Comparison of ENCODE assay signal across 10 mouse cellular contexts in the genomic region with DNA sequence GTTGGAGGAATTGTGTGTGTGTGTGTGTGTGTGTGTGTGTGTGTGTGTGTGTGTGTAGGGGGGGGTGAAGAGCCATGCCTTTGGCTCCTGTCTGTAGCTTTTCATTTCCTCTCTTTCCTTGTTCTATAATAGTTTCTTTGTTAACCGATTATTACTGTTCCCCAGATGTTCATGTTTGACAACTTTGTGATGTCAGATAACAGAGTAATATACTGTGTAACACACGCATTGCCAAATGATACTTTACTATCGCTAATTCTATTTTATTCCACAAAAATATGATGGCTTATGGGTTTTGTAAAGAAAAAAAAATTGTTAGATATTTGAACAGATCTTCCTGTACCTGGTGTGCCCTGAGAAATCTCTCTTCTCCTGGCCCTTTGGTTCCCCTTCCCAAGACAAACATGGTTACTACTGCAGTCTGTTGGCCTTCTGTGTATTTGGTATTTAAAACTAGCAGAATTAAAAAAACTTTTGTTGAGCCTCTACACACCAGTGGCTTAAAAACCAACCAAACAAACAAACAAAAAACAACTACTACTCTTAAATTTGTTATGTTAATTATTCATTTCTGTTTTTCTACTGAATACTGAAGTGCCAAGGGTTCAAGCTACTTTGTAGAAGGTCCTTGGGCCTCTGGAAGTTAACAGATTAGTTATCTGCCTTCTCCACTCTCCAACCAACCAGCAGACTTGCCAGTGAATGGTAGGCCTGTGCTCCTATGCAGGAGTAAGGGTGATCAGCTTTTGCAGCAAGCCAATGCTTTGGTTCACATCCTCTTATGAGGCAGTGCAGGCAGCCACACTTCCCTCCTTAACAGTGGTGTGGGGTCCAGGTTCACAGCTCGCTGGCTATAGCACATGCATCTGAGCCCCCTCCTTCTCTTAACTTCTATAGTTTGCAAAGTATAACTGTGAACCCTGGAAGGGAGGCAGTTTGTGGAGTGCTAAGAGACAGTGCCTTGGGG. TPM values are rescaled to one million over a fixed set of nuclear protein-coding genes. Genes with fewer than 3 reads are reported as not detected.
A peak's percentile ranks its signal among the peaks of the same experiment; 100 is the strongest.
DNase-seq lines count a peak whose midpoint lies in the region; ATAC-seq and TF ChIP-seq lines count a peak whose summit lies in the region.
"Had no signal": no experiment of that assay in that cellular context is flagged by ENCODE, and none has a peak within 500 bp of the region (broad histone marks: within the 10 kb centered on the region; RNA-seq: fewer than 3 reads in every experiment).

No protein-coding gene starts in this region.

- TF ChIP-seq CTCF in spleen, adult 2 months (IDR thresholded peaks at IDR 0.05; ENCODE audit: extremely low read depth, insufficient read depth, insufficient read length, insufficient replicate concordance): no peak

- H3K4me1 ChIP-seq in hindbrain, embryonic 13.5 days (replicated peaks): peaks cover 21% of the 10 kb centered on the region
- H3K4me1 ChIP-seq in hindbrain, embryonic 16.5 days (ENCODE audit: control insufficient read depth, insufficient read depth, low read depth, low read length): peaks cover 17% of the 10 kb centered on the region
- H3K4me1 ChIP-seq in limb, embryonic 13.5 days: peaks cover 16% of the 10 kb centered on the region
- no peaks in the 10 kb centered on the region; the same call in 1 of the 2 replicates for H3K4me1 ChIP-seq in spleen, adult 2 months (ENCODE audit: control insufficient read depth, insufficient read depth, insufficient read length)

- H3K27ac ChIP-seq in hindbrain, embryonic 13.5 days: no peak overlapping the region
- H3K27ac ChIP-seq in hindbrain, embryonic 16.5 days (ENCODE audit: low read depth, low read length): no peak overlapping the region
- no peak overlapping the region for H3K27ac ChIP-seq in limb, embryonic 13.5 days
- H3K27ac ChIP-seq in spleen, adult 2 months (ENCODE audit: insufficient read depth, low read length): peak overlapping the region; percentile 86

- H3K4me3 ChIP-seq in hindbrain, embryonic 13.5 days: no peak overlapping the region; the same call in 1 of the 2 replicates
- no peak overlapping the region; the same call in 1 of the 2 replicates for H3K4me3 ChIP-seq in hindbrain, embryonic 16.5 days (ENCODE audit: low read length)
- H3K4me3 ChIP-seq in limb, embryonic 13.5 days: peak overlapping the region; percentile 64; the same call in 1 of the 2 replicates
- peak overlapping the region; percentile 66 for H3K4me3 ChIP-seq in spleen, adult 2 months (ENCODE audit: extremely low read depth, insufficient read depth, insufficient read length)

- ATAC-seq in hindbrain, embryonic 13.5 days (ENCODE audit: low FRiP score): no peak
- no peak for ATAC-seq in hindbrain, embryonic 16.5 days
- ATAC-seq in common myeloid progenitor, adult 5-6 weeks (replicated peaks; ENCODE audit: low read depth, poor library complexity, severe bottlenecking): peak; percentile 33
- ATAC-seq in limb, embryonic 13.5 days (ENCODE audit: low FRiP score, low read depth): no peak
- ATAC-seq: Patski had no signal

- 72% methylated on average over 4 of the region's 4 CpGs for WGBS in hindbrain, embryonic 13.5 days
- 59% methylated on average over 4 of the region's 4 CpGs for WGBS in hindbrain, embryonic 16.5 days
- 49% methylated on average over 4 of the region's 4 CpGs for WGBS in limb, embryonic 13.5 days
- 19% methylated on average over 4 of the region's 4 CpGs for whole genome bisulfite sequencing in spleen, adult 2 months

- peak in 1 of 2 experiments; percentile 13 for DNase-seq in spleen, adult 2 months (ENCODE audit: low read depth in 1 of 2, low spot score in 2 of 2)
- DNase-seq in kidney, postnatal 25 days: no peak
- DNase-seq in adrenal gland, adult (ENCODE audit: inconsistent age in 2 of 2, low spot score in 1 of 2): no peak
- no peak for DNase-seq in gastrocnemius, postnatal 25 days
- DNase-seq: thymus, adult 18-20 months had no signal

- H3K27me3 ChIP-seq in hindbrain, embryonic 13.5 days: peaks cover 55% of the 10 kb centered on the region
- peaks cover 12% of the 10 kb centered on the region for H3K27me3 ChIP-seq in hindbrain, embryonic 16.5 days (replicated peaks; ENCODE audit: control insufficient read depth, insufficient read depth, low read length)
- H3K27me3 ChIP-seq in limb, embryonic 13.5 days: peaks cover 32% of the 10 kb centered on the region
- H3K27me3 ChIP-seq in spleen, adult 2 months (ENCODE audit: control insufficient read depth, insufficient read depth, low read length): no peaks in the 10 kb centered on the region
- H3K27me3 ChIP-seq: Patski had no signal

- H3K36me3 ChIP-seq in hindbrain, embryonic 13.5 days: no peaks in the 10 kb centered on the region
- H3K36me3 ChIP-seq in hindbrain, embryonic 16.5 days (ENCODE audit: control insufficient read depth, insufficient read depth, low read length): no peaks in the 10 kb centered on the region
- no peaks in the 10 kb centered on the region for H3K36me3 ChIP-seq in limb, embryonic 13.5 days
- peaks cover 4% of the 10 kb centered on the region for H3K36me3 ChIP-seq in spleen, adult 2 months (ENCODE audit: control insufficient read depth, insufficient read depth, low read length)

- peak overlapping the region; percentile 95 for H3K4me2 ChIP-seq in hindbrain, embryonic 13.5 days
- no peak overlapping the region; the same call in 1 of the 2 replicates for H3K4me2 ChIP-seq in hindbrain, embryonic 16.5 days (ENCODE audit: low read length)
- peak overlapping the region; percentile 98; the same call in 1 of the 2 replicates for H3K4me2 ChIP-seq in limb, embryonic 13.5 days (replicated peaks)

- no peaks in the 10 kb centered on the region for H3K9me3 ChIP-seq in hindbrain, embryonic 13.5 days
- peaks cover 2% of the 10 kb centered on the region; the same call in 1 of the 2 replicates for H3K9me3 ChIP-seq in hindbrain, embryonic 16.5 days (ENCODE audit: control insufficient read depth, low read length)
- no peaks in the 10 kb centered on the region for H3K9me3 ChIP-seq in limb, embryonic 13.5 days

- TF ChIP-seq POLR2A in spleen, adult 2 months (IDR thresholded peaks at IDR 0.05; ENCODE audit: low read depth, low read length): no peak

- no peak overlapping the region for H3K9ac ChIP-seq in hindbrain, embryonic 13.5 days
- no peak overlapping the region for H3K9ac ChIP-seq in hindbrain, embryonic 16.5 days (ENCODE audit: low read depth, low read length)
- H3K9ac ChIP-seq in limb, embryonic 13.5 days: no peak overlapping the region

RNA-seq across cellular contexts. Expression of a gene that starts 2.3 kb away (rescaled TPM):
- polyA plus RNA-seq in hindbrain, embryonic 13.5 days (2015; fragmentation: Nextera tagmentation; extraction: Ambion mirVana): 3.5 and 4.7 TPM in 2 replicates
- polyA plus RNA-seq in hindbrain, embryonic 16.5 days (2015; fragmentation: Nextera tagmentation; extraction: Ambion mirVana): 2.8 and 3.8 TPM in 2 replicates
- 34.5 and 46.9 TPM in 2 replicates for total RNA-seq in common myeloid progenitor, adult 5-6 weeks (2017)
- 3.4 TPM in 2 replicates for polyA plus RNA-seq in limb, embryonic 13.5 days (2015; fragmentation: Nextera tagmentation; extraction: Ambion mirVana)
- polyA plus RNA-seq in spleen, adult 2 months (2012; rRNA removed): 9.3 and 14.3 TPM in 2 replicates
- total RNA-seq in gastrocnemius, postnatal 25 days (2021): under 1 TPM; 0.67 to 0.70 TPM

RNA-seq across cellular contexts. Expression of a gene that starts 11.6 kb away (rescaled TPM):
- 0.79 and 1.3 TPM in 2 replicates for polyA plus RNA-seq in hindbrain, embryonic 13.5 days (2015; fragmentation: Nextera tagmentation; extraction: Ambion mirVana)
- 0.46 and 0.72 TPM in 2 replicates for polyA plus RNA-seq in hindbrain, embryonic 16.5 days (2015; fragmentation: Nextera tagmentation; extraction: Ambion mirVana)
- 8.1 and 10.4 TPM in 2 replicates for total RNA-seq in common myeloid progenitor, adult 5-6 weeks (2017)
- 0.80 and 1.4 TPM in 2 replicates for polyA plus RNA-seq in limb, embryonic 13.5 days (2015; fragmentation: Nextera tagmentation; extraction: Ambion mirVana)
- polyA plus RNA-seq in spleen, adult 2 months (2012; rRNA removed): 1.5 and 1.6 TPM in 2 replicates
- 1 to 10 TPM; 1.0 to 1.4 TPM for total RNA-seq in gastrocnemius, postnatal 25 days (2021)

RNA-seq across cellular contexts. Expression of a gene that starts 45.4 kb away (rescaled TPM):
- polyA plus RNA-seq in hindbrain, embryonic 13.5 days (2015; fragmentation: Nextera tagmentation; extraction: Ambion mirVana): 83.0 and 85.1 TPM in 2 replicates
- polyA plus RNA-seq in hindbrain, embryonic 16.5 days (2015; fragmentation: Nextera tagmentation; extraction: Ambion mirVana): 83.0 and 86.3 TPM in 2 replicates
- total RNA-seq in common myeloid progenitor, adult 5-6 weeks (2017): 70.9 and 81.0 TPM in 2 replicates
- polyA plus RNA-seq in limb, embryonic 13.5 days (2015; fragmentation: Nextera tagmentation; extraction: Ambion mirVana): 52.6 and 54.1 TPM in 2 replicates
- 14.8 and 15.6 TPM in 2 replicates for polyA plus RNA-seq in spleen, adult 2 months (2012; rRNA removed)
- 10 to 100 TPM; 19.1 to 19.8 TPM for total RNA-seq in gastrocnemius, postnatal 25 days (2021)

Comparison
In these comparisons a context has a peak if more than half of its experiments do, and no peak if none do; other contexts are left out.
1. H3K4me3 ChIP-seq: peak in limb, embryonic 13.5 days (single experiment) and spleen, adult 2 months (single experiment); none in hindbrain, embryonic 13.5 days (single experiment) and hindbrain, embryonic 16.5 days (single experiment).